Mouse (Mus musculus) thymus, postnatal 36 days (tissue): ENCODE measurements around the gene 1700067K01Rik.

ENCODE experiments used
- DNase-seq, 2 experiments: peaks; one replicate each; pipeline ENCODE4 v3.0.0; 2022; ENCODE audit warnings: mixed read lengths in 2 of 2

The 1700067K01Rik gene

DNA sequence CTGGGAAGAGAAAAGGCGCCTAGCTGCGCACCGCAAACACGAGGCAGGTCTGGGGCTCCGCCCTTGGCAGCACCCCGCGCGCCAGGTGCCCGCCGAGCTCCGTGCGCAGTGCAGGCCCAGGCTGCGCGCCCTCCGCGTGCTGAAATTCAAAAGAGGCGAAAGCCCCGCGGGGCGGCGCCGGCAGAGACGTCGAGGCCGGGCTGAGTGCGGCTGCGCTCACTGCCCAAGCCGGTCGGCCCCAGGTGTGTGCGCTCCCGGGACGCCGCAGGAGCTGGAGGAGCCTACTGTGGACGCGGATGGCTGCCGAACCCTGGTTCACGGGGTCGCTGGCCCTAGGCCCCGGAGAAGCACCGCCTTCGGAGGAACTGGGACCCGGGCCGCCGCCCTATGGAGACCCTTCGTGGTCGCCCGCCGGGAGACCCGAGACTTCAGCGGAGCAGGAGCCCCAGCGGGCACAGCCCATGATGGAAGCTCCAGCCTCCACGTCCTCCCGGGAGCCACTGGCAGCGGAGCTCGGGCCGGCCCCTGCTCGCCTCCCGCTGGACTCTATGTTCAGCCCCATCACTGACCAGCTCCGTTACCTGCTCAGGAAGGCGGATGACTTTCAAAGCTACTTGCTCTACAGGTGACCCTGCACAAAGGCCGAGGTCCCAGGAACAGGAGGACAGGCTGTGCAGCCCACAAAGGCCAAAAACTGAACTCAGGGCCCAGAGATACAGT, at the start of gene 1700067K01Rik:
TSS of gene 1700067K01Rik (plus strand) at position 222 of the 720 bp plus-strand sequence.
- DNase-seq = peak in 1 of 2 experiments; percentile 32

DNA sequence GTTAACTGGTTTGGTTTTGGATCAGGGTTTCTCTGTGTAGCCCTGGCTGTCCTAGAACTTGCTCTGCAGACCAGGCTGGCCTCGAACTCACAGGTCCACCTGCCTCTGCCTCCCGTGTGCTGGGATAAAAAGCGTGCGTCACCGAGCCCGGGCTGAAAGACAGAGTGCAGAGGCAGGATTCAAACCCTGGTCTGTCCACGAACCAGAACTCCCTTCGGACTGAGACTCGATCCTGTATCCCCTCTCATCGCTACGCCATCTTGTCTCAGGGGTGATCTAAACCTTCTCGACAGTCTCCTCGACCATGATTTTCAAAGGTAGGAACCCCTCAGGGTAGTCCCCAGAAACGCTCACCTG, 46.6 kb upstream of the 1700067K01Rik start:
- no peak for DNase-seq

DNA sequence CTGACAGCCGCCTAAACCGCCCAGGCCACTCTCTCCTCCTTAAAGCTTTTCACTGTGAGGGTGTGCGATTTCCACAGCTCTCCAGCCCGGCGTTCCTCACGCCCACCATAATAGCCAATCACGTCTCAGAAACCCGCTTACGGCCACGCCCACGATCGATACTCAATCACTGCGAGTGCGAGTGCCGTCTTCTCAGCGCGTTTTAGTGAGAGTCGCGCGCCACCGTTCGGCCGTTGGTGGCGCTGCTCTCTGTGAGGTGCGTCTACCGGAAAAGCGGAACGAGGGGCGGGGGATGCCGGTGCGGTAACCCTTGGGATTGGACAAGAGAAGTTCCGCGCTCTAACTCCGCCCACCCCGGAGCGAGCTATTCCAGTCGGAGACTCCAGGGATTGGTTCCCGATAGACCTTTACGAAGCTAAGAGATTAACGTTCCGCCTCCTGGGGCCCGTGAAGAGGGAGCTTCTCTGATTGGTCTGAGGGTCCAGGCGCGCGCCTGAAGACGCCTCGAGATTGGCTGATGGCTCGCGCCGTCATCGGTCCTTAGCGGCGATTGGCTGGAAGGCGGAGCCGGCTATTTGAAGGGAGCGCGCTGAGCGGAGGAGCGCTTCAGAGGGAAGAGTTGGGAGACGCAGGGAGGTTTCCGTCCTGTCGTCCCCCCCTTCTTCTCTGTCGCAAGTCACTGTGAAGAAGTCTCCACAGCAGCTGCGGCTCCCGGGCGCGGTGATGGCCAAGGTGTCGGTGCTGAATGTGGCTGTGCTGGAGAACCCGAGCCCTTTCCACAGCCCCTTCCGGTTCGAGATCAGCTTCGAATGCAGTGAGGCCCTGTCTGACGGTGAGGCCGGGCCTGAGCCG, 46.0 kb upstream of the 1700067K01Rik start, which contains the start of the genes Gm10644 and Asf1b:
TSS of gene Gm10644 (minus strand) at position 100 of the 852 bp plus-strand sequence.
TSS of gene Asf1b (plus strand) at position 402 of the 852 bp plus-strand sequence.
- peak; percentile 91 to 96 for DNase-seq

DNA sequence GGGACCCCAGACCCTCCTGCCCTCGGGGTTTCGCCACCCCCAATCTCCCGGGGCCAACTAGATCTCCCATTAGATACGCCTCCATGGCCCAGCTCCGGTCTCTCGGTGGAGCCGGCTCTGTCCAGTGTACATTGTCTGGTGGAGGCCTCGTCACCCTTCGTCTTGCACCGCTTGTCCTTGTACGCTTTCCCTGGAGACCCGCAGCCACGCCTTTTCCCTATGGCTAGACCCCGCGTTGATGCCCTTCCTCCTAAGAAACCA, 45.4 kb upstream of the 1700067K01Rik start:
- no peak for DNase-seq

DNA sequence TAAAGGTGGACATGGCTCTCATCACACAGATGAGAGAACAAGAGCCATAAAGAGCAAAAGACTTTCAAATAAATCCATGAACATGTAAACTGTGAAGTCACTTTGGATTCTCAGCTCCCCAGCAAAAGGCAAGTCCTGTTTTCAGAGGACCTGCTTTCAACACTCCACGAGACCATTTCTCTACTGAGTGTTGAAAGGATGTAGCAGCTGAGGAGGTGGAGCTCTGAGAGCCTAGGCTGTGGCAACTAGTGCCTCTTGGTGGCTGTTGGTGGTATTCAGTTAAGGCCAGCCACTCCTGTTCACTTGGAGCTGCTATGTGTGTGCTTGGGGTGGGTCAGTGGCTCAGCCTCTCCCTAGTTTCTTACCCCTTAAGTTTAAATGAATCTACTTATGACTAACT, 44.5 kb upstream of the 1700067K01Rik start:
- DNase-seq = peak in 1 of 2 experiments; percentile 48

DNA sequence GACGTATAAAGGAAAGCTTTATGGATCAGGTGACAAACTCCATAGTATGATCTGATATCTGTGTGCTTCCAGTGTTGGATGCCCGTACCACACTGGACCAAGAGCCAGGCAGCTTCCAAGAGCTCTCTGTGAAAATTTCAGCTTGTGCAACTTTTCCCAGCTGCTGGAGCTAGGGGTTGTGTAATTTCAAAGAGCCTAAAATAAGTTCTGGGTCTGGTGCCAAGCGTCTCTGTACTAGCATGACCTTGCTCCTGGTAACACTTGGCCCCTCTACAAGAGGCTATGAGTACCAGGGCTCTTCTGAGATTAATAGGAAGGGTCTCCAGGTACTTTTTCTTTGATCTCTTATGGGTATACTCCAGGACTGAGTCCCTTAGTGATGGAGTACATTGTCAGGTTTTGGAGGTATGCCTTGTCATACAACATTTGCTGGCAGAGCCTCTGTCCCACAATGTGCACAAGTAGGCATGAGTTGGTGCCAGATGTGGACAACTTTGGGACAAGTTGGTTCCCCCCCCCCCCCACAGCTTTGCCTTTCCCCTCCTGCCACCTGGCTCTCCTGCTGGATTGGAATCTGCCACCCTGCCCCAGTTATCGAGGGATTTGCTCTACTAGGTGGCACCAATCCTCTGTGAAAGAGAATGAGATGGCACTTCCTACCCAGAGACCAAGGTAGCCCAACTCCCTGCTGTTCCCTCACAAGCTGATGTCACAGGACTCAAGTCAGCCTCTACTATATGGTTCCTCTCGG, 37.1 kb upstream of the 1700067K01Rik start:
- DNase-seq = no peak

DNA sequence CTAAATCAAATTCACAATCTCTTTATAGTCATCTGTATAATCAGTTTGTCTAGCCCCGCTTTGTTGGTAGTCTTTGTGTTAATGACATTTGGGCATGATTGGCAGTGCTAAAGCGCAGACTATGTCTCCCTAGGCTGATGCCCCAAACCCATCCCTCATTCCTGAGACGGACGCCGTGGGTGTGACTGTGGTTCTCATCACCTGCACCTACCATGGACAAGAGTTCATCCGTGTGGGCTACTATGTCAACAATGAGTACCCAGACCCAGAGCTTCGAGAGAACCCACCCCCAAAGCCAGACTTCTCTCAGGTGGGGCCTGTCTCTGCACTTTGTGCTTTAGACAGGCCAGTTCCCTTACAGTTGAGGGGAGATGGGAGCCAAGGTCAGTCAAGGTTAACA, 33.6 kb upstream of the 1700067K01Rik start:
- DNase-seq = no peak

DNA sequence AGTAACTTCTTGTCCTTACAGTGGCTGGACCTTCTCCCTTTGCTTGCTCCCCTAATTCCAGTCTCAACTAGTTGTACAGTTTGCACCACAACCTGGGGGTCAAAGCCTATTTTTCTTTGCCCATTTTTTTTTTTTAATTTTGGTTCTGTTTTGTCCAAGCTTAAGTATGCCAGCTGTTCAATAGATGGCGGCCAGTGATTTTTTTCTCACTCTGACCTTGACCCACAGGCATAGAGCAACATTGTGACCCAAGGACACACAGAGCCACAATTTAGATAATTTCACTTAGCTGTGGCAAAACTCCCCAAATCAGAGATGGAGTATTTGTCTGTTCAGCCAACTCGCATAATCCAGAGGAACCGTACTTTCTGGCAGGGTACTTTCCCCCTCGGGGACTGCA, 30.2 kb upstream of the 1700067K01Rik start:
- DNase-seq = no peak

DNA sequence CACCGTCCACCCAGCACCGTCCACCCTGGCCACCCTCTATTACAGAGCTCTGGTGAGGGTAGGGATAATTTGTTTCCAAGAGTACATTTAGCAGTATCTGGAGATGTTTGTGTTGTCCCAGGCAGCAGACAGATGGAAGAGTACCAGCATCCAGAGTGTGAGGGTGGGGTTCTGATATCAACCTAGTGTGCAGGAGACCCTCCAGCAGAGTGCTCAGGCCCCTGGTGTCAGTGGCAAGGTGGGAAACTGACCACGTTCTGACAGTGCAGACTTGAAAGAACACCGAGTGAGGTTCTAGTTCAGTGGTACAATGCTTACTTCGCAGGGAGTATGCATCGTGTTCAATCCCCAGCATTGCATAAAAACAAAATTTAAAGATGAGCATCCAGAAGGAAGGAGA, 29.6 kb upstream of the 1700067K01Rik start:
- DNase-seq = no peak

DNA sequence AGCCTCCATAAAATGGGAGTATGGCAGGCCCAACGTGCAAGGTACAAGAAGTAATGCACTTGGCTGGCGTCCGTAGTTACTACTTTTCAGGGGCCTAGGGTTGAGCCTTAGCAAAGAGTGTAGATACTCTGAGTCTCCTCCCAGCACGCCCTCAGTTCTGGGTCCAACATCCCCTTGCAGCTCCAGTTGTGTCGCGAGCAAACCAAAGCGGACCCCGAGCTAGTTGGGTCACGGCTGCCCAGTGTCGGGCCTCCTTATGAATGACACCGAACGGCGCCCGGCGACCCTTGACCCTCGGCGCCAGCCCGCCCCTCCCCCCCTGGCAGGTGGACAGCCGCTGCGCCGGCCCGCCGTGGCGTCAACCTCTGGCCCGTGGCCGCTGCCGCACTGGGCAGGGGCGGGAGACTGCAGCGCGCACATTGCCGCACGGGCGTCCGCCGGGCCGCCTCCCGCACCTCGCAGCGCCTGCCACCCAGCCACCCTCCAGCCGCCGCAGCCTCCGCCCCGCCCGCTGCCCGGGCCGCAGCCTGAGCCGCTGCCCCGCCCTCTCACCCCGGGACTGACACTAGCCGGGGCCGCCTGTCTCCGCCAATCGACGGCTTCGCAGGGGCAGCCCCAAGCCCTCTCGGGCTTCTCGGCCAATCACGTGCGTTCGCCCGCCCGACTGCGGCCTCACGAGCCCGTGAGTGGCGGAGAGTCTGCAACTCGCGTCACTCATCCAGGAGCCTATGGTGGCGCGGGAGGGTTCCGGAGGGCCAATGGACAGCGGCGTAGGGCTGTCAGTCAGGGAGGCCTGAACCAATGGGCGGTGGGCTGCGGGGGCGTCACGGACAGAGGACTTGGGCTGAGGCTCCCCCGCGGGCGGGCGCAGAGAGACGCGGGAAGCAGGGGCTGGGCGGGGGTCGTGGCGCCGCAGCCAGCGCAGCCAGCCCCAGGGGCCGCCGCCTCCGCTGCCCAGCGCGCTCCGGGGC, 28.9 kb upstream of the 1700067K01Rik start, which contains the start of gene Prkaca:
TSS of gene Prkaca (plus strand) at position 844 of the 971 bp plus-strand sequence.
- peak; percentile 97 to 99 for DNase-seq

DNA sequence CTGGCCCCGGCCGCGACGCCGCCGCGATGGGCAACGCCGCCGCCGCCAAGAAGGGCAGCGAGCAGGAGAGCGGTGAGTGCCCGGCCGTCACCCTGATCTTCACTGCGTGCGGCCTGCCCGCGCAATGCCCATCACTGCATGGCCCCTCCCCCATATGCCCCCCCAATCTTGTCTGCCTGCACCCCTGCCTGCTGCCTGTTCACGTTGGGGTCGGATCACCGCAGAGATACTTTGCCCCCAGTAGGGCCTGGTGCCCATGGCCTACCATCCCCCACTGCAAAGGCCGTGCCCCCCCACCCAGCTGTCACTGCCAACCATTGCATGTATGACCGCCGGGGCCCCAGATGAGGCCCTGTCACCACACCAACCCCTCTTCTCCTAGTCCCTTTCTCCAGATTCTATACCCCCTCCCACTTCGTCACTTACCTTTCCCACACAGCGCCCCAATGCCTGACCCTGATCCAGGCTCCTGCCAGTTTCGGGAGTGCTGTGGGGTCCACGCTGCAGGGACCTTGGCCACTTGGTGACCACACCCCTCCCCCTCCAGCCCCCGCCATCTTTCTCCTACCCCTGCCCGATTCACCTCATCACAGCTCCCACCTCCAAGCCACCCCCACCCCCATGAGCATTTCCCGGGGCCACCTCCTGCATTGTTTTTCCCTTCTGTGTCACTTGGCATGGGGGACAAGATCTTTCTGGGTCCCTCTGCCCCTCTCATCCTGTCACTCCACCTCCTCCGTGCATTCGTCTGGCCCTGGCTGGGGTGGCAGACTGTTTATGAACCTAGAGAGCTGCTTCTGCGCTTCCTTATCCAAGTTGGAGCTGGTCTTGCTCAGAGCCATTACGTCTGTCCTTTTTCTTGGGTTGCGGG, 27.9 kb upstream of the 1700067K01Rik start:
- peak in 1 of 2 experiments; percentile 55 for DNase-seq

DNA sequence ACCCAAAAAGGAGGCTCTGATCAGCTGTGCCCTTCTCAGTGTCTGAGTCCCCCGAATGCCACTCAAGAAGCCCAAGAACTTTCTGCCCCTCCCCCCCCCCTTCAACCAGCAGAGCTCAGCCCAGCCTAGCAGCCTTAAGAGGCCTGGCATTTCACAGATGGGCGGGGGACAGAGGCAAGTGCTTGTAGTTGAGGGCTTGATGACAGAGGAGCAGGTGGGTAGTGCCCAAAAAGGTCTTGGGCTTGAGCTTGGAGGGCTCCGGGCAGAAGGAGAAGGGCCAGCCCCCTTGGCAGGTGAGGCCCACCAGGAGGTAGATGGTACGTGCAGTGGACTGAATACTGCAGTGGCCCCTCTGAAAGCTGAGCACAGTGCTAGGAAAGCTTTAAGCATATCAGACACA, 26.8 kb upstream of the 1700067K01Rik start:
- DNase-seq = no peak

DNA sequence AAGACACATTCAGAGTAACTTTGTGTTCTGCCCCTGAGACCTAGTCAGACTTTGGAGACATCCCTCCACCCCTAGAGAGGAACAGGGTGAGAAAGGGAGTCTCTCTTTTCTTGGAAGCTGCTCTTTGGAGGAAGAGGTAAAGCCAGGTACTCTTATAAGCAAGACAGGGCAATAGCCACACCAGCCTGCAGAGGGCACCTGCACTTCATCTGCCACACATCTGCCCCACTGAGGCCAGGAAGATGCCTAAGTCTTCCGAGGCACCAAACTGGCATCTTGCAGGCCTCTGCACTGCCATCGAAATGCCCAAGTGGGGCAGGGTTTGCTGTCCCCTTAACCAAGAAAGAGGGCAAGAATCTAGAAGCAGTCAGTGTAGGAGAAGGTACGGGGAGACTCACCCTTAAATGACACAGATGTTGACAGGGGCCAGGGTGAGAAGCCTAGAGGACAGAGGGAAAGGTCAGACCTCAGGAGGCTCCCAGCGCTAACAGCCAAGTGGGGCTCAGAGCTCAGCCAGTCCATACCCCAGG, 25.1 kb upstream of the 1700067K01Rik start:
- peak; percentile 50 to 54 for DNase-seq

DNA sequence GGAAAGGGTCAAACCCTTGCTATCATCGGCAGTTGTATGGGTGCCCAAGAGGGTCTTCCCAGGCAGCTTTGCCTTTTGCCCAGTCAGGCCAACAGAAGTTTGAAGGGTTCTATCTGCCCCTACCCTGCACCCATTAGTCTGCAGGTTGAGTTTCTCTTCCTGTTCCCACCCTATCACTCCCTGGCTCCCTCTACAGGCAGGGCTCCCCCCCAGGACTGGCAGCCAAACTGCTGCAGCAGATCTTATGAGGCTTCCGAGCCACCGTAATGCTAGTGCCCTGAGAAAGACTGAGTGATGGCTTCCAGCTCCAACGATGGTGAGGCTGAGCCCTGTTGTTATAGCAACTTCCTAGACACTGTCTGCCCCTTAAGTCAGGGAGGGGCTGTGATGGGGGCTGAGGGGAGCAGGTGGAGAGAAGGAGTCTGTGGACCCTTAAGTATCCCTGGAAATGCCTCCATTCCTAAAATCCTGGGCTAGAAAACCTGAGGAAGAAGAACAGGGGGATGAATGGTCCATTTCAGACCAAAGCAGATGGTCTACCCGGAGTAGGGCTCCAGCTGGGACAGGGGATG, 24.4 kb upstream of the 1700067K01Rik start:
- DNase-seq = no peak

DNA sequence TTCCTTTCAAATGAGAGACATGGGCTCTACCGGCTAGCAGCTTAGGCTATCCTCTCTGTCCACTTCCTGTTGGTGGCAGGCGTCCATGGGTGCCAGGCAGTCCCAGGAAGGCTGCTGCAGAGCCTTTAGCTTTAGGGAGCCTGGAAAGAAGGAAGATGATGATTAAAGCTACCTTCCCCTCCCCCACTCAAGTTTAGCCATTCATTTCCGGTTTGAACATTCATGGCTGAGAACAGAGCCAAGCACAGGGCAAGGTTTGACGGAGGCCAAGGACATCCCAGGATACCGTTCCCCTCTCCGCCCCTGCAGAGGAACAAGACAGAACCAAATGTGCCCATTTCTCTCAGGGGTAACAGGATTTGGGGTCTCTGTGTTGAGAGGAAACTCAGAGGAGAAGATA, 23.7 kb upstream of the 1700067K01Rik start:
- no peak for DNase-seq

DNA sequence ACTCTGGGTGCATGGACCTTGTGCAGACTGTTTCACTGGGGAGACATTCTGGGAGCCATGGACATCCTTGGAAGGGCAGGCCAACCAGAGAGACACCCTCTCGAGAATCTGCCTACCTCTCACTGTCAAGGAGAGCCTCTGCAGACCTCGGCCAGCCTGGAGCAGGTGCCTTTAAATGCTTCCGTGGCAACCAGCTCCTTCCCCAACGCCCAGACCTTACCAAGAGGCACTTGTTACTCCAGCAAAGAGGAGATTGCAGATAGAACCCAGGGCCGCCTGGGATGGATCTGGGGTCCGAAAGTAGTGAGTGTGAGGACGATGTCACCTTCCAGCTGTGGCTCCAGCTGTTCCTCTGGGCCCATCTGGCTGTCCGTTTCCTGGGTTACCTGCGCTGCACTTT, 23.1 kb upstream of the 1700067K01Rik start:
- DNase-seq = no peak

DNA sequence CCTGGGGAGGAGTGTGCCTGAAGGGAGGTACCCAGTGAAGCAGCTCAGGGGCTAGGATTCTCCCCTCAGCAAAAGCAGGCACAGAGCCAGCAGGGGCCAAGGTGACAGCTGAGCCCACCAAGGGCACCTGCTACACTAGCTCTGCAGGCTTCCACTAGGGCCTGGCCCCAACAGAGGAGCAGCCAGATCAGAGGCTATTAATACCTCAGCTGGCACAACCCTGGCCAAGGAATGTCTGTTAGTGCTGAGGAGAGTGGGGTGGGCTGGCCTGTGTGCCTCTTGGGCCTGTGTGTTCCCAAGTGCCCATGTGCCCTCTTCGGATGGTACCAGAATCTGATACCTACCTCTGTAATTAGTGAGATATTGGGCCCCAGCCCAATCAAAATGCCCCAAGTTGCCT, 21.1 kb upstream of the 1700067K01Rik start:
- DNase-seq = no peak

DNA sequence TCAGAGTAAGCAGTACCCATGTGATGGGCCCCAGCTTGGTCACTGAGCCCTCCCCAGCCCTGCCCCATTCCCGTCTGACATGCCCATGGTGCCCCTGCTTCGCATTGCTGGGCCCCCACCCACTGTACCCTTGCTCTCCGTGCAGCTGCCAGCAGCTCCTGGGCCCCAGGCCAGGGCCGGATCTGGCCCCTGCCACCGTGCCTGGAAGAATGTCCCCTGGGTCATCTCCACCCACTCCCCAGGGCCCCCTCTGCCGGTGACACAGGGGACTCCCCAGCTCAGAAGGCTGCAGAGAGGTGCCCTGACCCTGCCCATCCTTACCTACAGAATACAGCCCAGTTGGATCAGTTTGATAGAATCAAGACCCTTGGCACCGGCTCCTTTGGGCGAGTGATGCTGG, 20.5 kb upstream of the 1700067K01Rik start:
- no peak for DNase-seq

DNA sequence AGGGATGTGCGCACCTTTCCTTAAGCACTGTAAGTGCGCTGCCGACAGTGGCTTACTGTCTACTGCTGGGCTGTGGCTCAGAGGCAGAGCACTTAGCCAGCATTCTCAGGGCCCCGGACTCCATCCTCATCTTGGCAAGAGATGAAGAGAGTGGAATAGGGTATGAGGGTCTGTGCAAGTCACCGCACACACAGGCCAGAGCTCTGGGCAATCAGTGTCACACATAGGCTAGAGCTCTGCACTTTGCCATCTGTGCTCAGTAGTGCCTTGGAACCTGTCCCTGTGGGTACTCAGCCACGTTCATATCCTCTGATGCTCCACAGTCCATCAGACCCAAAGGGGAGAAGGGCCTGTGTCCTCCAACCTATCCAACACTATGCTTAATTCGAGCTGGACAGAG, 19.8 kb upstream of the 1700067K01Rik start:
- DNase-seq = no peak

DNA sequence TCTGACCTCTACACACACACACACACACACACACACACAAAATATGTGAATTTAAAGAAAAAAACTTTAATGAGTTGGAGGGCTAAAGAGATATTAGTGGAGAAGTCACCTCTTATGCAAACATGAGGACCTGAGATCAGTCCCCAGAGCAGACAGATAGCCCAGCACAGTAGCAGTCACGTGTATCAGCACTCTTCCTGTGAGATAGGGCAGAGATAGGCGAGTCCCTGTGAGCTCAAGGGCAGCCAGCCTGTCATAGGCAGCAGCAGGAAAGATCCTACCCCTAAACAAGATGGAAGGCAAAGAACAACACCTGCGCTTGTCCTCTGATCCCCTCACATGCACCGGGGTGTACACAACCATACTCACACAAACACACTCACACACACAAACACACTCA, 18.9 kb upstream of the 1700067K01Rik start:
- no peak for DNase-seq
